Mouse (Mus musculus) retina, adult 2 months (tissue): ENCODE measurements at regions not wholly inside any gene's neighbourhood (a gene's known extent, or its start where the extent isn't known, plus 50 kb on each side); places are given as distances from the start of the nearest gene placed in this dataset.

Experiments used
- DNase-seq: peaks from one replicate; pipeline ENCODE4 v3.0.0-alpha.2; 2012; ENCODE audit warnings: low read depth, low spot score

- DNase-seq, result no peak
Observed at GRCm38 (mm10) chr14:71432364-71432763, 832.7 kb upstream of the Fam160b2 start.
